Mouse (Mus musculus): Measurements from ENCODE around the gene Rtp3. TPM values are rescaled to one million over a fixed set of nuclear protein-coding genes. Genes with fewer than 3 reads are reported as not detected.

Gene Rtp3
- not detected in 2 replicates for polyA plus RNA-seq (2014; fragmentation: Nextera tagmentation; extraction: Ambion mirVana)

DNA sequence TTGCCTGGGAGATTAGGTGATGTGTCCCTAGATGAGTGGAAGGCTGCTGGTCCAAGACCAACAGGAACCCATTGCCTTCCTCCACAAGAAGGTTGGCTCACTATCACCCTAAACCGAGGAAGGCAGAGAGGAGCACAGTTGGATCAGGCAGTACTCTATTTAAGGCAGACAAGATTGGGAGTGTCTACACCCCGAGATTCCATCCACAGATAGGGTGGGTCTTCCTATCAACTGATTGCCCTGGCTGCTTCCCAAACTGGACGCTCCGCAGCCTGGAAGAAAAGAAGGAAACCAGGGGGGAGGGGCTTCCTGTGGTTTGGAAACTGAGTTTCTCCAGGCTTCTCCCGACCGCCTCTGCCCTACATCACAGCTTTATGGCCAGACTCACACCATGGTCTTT lies at the start of gene Rtp3:
Gene Rtp3 (minus strand): TSS at position 380 of the 400 bp plus-strand sequence.
- Histone ChIP-seq H3K9me3 (ENCODE audit: control insufficient read depth, low read length) (no peaks in the 10 kb centered on the region), H3K27me3 (ENCODE audit: control insufficient read depth, insufficient read depth, low read length) (no peaks in the 10 kb centered on the region), H3K27ac (ENCODE audit: low read depth, low read length) (no peak within 1 kb of the TSS), H3K4me3 (ENCODE audit: low read depth, low read length) (no peak within 1 kb of the TSS), H3K4me1 (ENCODE audit: control insufficient read depth, insufficient read depth, low read length) (no peaks in the 10 kb centered on the region), H3K4me2 (ENCODE audit: low read depth, low read length) (no peak within 1 kb of the TSS), H3K9ac (replicated peaks; ENCODE audit: low read depth, low read length) (no peak within 1 kb of the TSS), H3K36me3 (ENCODE audit: control insufficient read depth, insufficient read depth, low read length) (no peaks in the 10 kb centered on the region)
- no peak for ATAC-seq (ENCODE audit: low read depth)
- WGBS = 55% methylated on average over 6 of the region's 6 CpGs

DNA sequence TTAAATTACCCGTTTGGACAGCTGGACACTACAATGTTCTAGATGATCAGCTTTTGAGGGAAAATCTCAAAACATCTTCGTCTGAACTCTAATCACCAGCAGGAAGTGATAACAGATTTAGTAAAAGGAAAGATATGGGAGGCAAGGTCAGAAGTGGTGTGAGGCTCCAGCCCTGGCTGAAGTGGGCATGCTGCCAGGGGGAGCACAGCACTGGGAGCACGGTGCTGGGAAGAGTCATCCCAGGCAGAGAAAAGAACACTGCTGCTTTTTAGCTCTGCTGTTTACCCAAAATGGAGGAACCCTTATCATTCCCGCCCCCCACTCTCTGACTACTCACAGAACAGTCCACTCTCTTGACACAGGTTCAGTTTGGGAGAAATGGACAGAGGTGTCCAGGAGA lies 49.6 kb upstream of the Rtp3 start:
- no peak for ATAC-seq (ENCODE audit: low read depth)
- Histone ChIP-seq H3K9ac (replicated peaks; ENCODE audit: low read depth, low read length) (no peak overlapping the region), H3K4me3 (ENCODE audit: low read depth, low read length) (no peak overlapping the region), H3K9me3 (ENCODE audit: control insufficient read depth, low read length) (no peaks in the 10 kb centered on the region), H3K4me1 (ENCODE audit: control insufficient read depth, insufficient read depth, low read length) (no peaks in the 10 kb centered on the region), H3K27ac (ENCODE audit: low read depth, low read length) (no peak overlapping the region), H3K36me3 (ENCODE audit: control insufficient read depth, insufficient read depth, low read length) (no peaks in the 10 kb centered on the region), H3K4me2 (ENCODE audit: low read depth, low read length) (no peak overlapping the region), H3K27me3 (ENCODE audit: control insufficient read depth, insufficient read depth, low read length) (no peaks in the 10 kb centered on the region)
- 79% methylated on average over 4 of the region's 4 CpGs for WGBS

DNA sequence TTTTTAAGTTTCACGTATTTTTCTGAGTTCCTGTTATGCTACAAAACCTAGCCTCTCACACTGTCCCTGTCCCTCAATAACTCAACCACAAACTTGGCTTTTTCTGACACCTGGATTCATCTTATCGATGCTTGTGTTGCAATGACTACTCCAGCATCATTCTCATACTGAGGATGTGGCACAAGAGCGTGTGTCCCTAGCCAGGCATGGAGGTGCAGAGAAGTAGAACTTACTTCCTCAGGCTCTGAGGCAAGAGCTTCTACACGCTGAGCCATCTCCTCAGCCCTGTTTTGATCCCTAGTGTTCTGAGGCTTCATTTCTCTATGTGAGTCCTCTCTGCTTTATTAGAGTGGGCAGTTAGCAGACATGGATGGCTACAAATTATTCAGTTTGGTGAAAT lies 43.3 kb upstream of the Rtp3 start:
- H3K4me1 ChIP-seq (ENCODE audit: control insufficient read depth, insufficient read depth, low read length) = no peaks in the 10 kb centered on the region
- no peak for ATAC-seq (ENCODE audit: low read depth)

DNA sequence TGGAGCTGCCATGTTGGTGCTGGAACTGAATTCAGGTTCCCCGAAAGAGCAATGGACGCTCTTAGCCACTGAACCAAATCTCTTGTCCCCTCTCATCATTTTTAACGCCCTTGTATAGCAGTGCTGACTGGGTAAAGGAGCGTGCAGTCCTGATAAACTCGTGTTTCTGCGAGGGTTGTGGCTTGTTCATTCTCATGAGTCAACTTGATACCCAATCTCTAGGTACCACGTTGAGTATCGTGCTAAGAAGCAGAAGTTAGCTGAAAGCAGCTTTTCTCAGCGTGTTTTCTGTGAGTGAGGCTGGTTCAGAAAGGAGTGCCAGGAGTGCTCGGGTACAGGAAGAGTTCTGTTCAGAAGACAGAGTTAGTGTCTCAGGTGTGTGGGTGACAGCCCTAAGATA lies 36.4 kb upstream of the Rtp3 start:
- no peak overlapping the region for H3K4me3 ChIP-seq (ENCODE audit: low read depth, low read length)
- no peak overlapping the region for H3K9ac ChIP-seq (replicated peaks; ENCODE audit: low read depth, low read length)
- no peaks in the 10 kb centered on the region for H3K9me3 ChIP-seq (ENCODE audit: control insufficient read depth, low read length)
- WGBS = 89% methylated on average over 10 of the region's 10 CpGs
- H3K4me1 ChIP-seq (ENCODE audit: control insufficient read depth, insufficient read depth, low read length) = no peaks in the 10 kb centered on the region
- H3K36me3 ChIP-seq (ENCODE audit: control insufficient read depth, insufficient read depth, low read length) = no peaks in the 10 kb centered on the region
- H3K4me2 ChIP-seq (ENCODE audit: low read depth, low read length) = no peak overlapping the region
- ATAC-seq (ENCODE audit: low read depth) = no peak
- no peaks in the 10 kb centered on the region for H3K27me3 ChIP-seq (ENCODE audit: control insufficient read depth, insufficient read depth, low read length)
- no peak overlapping the region for H3K27ac ChIP-seq (ENCODE audit: low read depth, low read length)

More for the DNA sequence above, 43.3 kb upstream of the Rtp3 start:
- WGBS = 91% methylated on average over 4 of the region's 4 CpGs
- Histone ChIP-seq H3K9me3 (ENCODE audit: control insufficient read depth, low read length) (no peaks in the 10 kb centered on the region), H3K4me3 (ENCODE audit: low read depth, low read length) (no peak overlapping the region), H3K9ac (replicated peaks; ENCODE audit: low read depth, low read length) (no peak overlapping the region), H3K36me3 (ENCODE audit: control insufficient read depth, insufficient read depth, low read length) (no peaks in the 10 kb centered on the region), H3K4me2 (ENCODE audit: low read depth, low read length) (no peak overlapping the region), H3K27ac (ENCODE audit: low read depth, low read length) (no peak overlapping the region), H3K27me3 (ENCODE audit: control insufficient read depth, insufficient read depth, low read length) (no peaks in the 10 kb centered on the region)

- Histone ChIP-seq H3K4me1 (ENCODE audit: control insufficient read depth, insufficient read depth, low read length) (no peaks in the 10 kb centered on the region), H3K27ac (ENCODE audit: low read depth, low read length) (no peak within 1 kb of the TSS), H3K9ac (replicated peaks; ENCODE audit: low read depth, low read length) (no peak within 1 kb of the TSS), H3K9me3 (ENCODE audit: control insufficient read depth, low read length) (no peaks in the 10 kb centered on the region), H3K4me3 (ENCODE audit: low read depth, low read length) (no peak within 1 kb of the TSS), H3K36me3 (ENCODE audit: control insufficient read depth, insufficient read depth, low read length) (no peaks in the 10 kb centered on the region), H3K27me3 (ENCODE audit: control insufficient read depth, insufficient read depth, low read length) (no peaks in the 10 kb centered on the region), H3K4me2 (ENCODE audit: low read depth, low read length) (no peak within 1 kb of the TSS)
- ATAC-seq (ENCODE audit: low read depth) = no peak
- 81% methylated on average over 5 of the region's 5 CpGs for WGBS
Observed at GRCm38 (mm10) chr9:111019022-111019421, 28.6 kb upstream of the Rtp3 start, which contains the start of gene Ltf. Gene Ltf, plus strand, starts transcription at chr9:111019271.

- H3K9me3 ChIP-seq (ENCODE audit: control insufficient read depth, low read length) = no peaks in the 10 kb centered on the region
- WGBS = 86% methylated on average over 4 of the region's 4 CpGs
- no peak overlapping the region for H3K27ac ChIP-seq (ENCODE audit: low read depth, low read length)
- no peaks in the 10 kb centered on the region for H3K36me3 ChIP-seq (ENCODE audit: control insufficient read depth, insufficient read depth, low read length)
- no peak overlapping the region for H3K4me3 ChIP-seq (ENCODE audit: low read depth, low read length)
- H3K4me1 ChIP-seq (ENCODE audit: control insufficient read depth, insufficient read depth, low read length) = no peaks in the 10 kb centered on the region
- H3K9ac ChIP-seq (replicated peaks; ENCODE audit: low read depth, low read length) = no peak overlapping the region
- no peak for ATAC-seq (ENCODE audit: low read depth)
- no peaks in the 10 kb centered on the region for H3K27me3 ChIP-seq (ENCODE audit: control insufficient read depth, insufficient read depth, low read length)
- no peak overlapping the region for H3K4me2 ChIP-seq (ENCODE audit: low read depth, low read length)
Observed at GRCm38 (mm10) chr9:111015658-111016057, 25.3 kb upstream of the Rtp3 start.

DNA sequence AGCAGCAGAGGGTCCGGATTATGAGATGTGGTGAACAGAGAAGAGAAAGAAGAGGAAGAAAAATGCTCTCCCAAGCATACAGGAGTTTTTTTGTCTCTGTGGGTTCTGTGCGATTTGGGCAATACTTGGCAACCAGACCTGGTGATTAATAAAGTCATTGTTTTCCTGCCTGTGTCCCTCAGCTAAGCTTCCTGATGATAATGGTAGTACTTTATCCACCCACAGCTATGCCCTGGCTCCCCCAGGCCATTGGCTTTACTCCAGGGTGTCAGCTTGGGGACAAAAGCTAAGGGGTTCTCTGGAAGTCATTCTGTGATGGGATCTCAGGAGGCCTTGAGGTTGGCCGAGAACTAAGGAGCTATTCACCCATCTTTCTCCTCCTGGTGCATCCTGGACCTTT lies 21.7 kb upstream of the Rtp3 start:
- WGBS = 72% methylated on average over 3 of the region's 3 CpGs
- H3K36me3 ChIP-seq (ENCODE audit: control insufficient read depth, insufficient read depth, low read length) = no peaks in the 10 kb centered on the region
- no peak for ATAC-seq (ENCODE audit: low read depth)
- no peak overlapping the region for H3K4me3 ChIP-seq (ENCODE audit: low read depth, low read length)
- no peaks in the 10 kb centered on the region for H3K27me3 ChIP-seq (ENCODE audit: control insufficient read depth, insufficient read depth, low read length)
- H3K4me1 ChIP-seq (ENCODE audit: control insufficient read depth, insufficient read depth, low read length) = no peaks in the 10 kb centered on the region
- no peak overlapping the region for H3K27ac ChIP-seq (ENCODE audit: low read depth, low read length)
- no peak overlapping the region for H3K9ac ChIP-seq (replicated peaks; ENCODE audit: low read depth, low read length)
- H3K4me2 ChIP-seq (ENCODE audit: low read depth, low read length) = no peak overlapping the region
- no peaks in the 10 kb centered on the region for H3K9me3 ChIP-seq (ENCODE audit: control insufficient read depth, low read length)

DNA sequence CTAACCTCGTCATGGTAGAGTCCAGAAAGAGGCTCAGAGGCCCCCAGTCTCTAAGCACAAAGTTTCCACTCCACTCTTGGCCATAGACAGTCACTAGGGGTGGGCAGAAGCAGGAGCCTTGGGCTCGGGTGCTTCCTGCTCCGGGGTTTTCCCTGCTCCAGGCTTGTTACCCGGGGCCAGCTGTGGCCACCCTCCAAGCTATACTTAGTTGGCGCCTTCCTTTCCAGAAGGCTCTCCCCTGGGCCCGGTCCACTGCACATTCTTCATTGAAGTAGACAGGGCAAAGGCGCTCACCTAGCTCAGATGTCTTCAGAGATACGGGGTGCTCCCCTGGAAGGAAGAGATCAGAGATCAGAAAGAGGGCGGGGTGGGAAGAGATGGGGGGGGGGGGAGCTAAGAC lies 21.2 kb upstream of the Rtp3 start:
- Histone ChIP-seq H3K36me3 (ENCODE audit: control insufficient read depth, insufficient read depth, low read length) (no peaks in the 10 kb centered on the region), H3K9me3 (ENCODE audit: control insufficient read depth, low read length) (no peaks in the 10 kb centered on the region), H3K4me3 (ENCODE audit: low read depth, low read length) (no peak overlapping the region), H3K9ac (replicated peaks; ENCODE audit: low read depth, low read length) (no peak overlapping the region), H3K27ac (ENCODE audit: low read depth, low read length) (no peak overlapping the region), H3K4me1 (ENCODE audit: control insufficient read depth, insufficient read depth, low read length) (no peaks in the 10 kb centered on the region), H3K27me3 (ENCODE audit: control insufficient read depth, insufficient read depth, low read length) (no peaks in the 10 kb centered on the region), H3K4me2 (ENCODE audit: low read depth, low read length) (no peak overlapping the region)
- ATAC-seq (ENCODE audit: low read depth) = no peak
- 90% methylated on average over 9 of the region's 9 CpGs for WGBS

GRCm38 (mm10) chr9:111009763-111010162 lies 19.4 kb upstream of the Rtp3 start:
- H3K27ac ChIP-seq (ENCODE audit: low read depth, low read length) = no peak overlapping the region
- no peak overlapping the region for H3K4me2 ChIP-seq (ENCODE audit: low read depth, low read length)
- no peaks in the 10 kb centered on the region for H3K9me3 ChIP-seq (ENCODE audit: control insufficient read depth, low read length)
- H3K4me1 ChIP-seq (ENCODE audit: control insufficient read depth, insufficient read depth, low read length) = no peaks in the 10 kb centered on the region
- no peak overlapping the region for H3K4me3 ChIP-seq (ENCODE audit: low read depth, low read length)
- no peaks in the 10 kb centered on the region for H3K36me3 ChIP-seq (ENCODE audit: control insufficient read depth, insufficient read depth, low read length)
- 71% methylated on average over 3 of the region's 3 CpGs for WGBS
- no peaks in the 10 kb centered on the region for H3K27me3 ChIP-seq (ENCODE audit: control insufficient read depth, insufficient read depth, low read length)
- H3K9ac ChIP-seq (replicated peaks; ENCODE audit: low read depth, low read length) = no peak overlapping the region
- no peak for ATAC-seq (ENCODE audit: low read depth)

GRCm38 (mm10) chr9:111006544-111006943 lies 16.2 kb upstream of the Rtp3 start:
- Histone ChIP-seq H3K4me2 (ENCODE audit: low read depth, low read length) (no peak overlapping the region), H3K4me1 (ENCODE audit: control insufficient read depth, insufficient read depth, low read length) (no peaks in the 10 kb centered on the region), H3K4me3 (ENCODE audit: low read depth, low read length) (no peak overlapping the region), H3K27me3 (ENCODE audit: control insufficient read depth, insufficient read depth, low read length) (no peaks in the 10 kb centered on the region), H3K9me3 (ENCODE audit: control insufficient read depth, low read length) (no peaks in the 10 kb centered on the region), H3K36me3 (ENCODE audit: control insufficient read depth, insufficient read depth, low read length) (no peaks in the 10 kb centered on the region), H3K27ac (ENCODE audit: low read depth, low read length) (no peak overlapping the region), H3K9ac (replicated peaks; ENCODE audit: low read depth, low read length) (no peak overlapping the region)
- ATAC-seq (ENCODE audit: low read depth) = no peak
- 97% methylated on average over 2 of the region's 2 CpGs for WGBS
